Mouse (Mus musculus) right cerebral cortex, adult 2 months (tissue): ENCODE data around the gene Gm42417.
"Not testable (repeated sequence)": the region's sequence is repeated elsewhere in the genome, so short reads cannot be mapped to it uniquely, and the experiment has no call there.

Experiments
- DNase-seq, 2 experiments: peaks; one replicate each; pipeline ENCODE4 v3.0.0; 2021 to 2022; ENCODE audit warnings: low spot score in 2 of 2

The Gm42417 gene

GRCm38 (mm10) chr1:36545845-36546600 lies 6.8 kb upstream of the Gm42417 start:
- peak in 1 of 2 experiments; percentile 37 for DNase-seq

- no peak for DNase-seq
Observed at GRCm38 (mm10) chr1:36545382-36545781, 6.2 kb upstream of the Gm42417 start.

GRCm38 (mm10) chr1:36542925-36543324 lies 3.7 kb upstream of the Gm42417 start:
- no peak for DNase-seq

- no peak for DNase-seq
Observed at GRCm38 (mm10) chr1:36541844-36542243, 2.6 kb upstream of the Gm42417 start.

GRCm38 (mm10) chr1:36540807-36541206 lies 1.6 kb upstream of the Gm42417 start:
- no peak for DNase-seq

- no peak for DNase-seq
Observed at GRCm38 (mm10) chr1:36540132-36540531, 903 bp upstream of the Gm42417 start.

- no peak for DNase-seq
Observed at GRCm38 (mm10) chr1:36538727-36539126, 502 bp downstream of the Gm42417 start.

- not testable (repeated sequence) for DNase-seq
Observed at GRCm38 (mm10) chr1:36536783-36537182, 2.4 kb downstream of the Gm42417 start, which contains the start of gene Ankrd23. TSS of gene Ankrd23 (minus strand) at chr1:36536883.

- DNase-seq, result no peak
Observed at GRCm38 (mm10) chr1:36536397-36536728, 2.9 kb downstream of the Gm42417 start.

- DNase-seq, result no peak
Observed at GRCm38 (mm10) chr1:36535477-36536396, 3.5 kb downstream of the Gm42417 start.

- no peak for DNase-seq
Observed at GRCm38 (mm10) chr1:36534595-36535058, 4.6 kb downstream of the Gm42417 start.

- DNase-seq, result no peak
Observed at GRCm38 (mm10) chr1:36533546-36533945, 5.7 kb downstream of the Gm42417 start.

GRCm38 (mm10) chr1:36531461-36531860 lies 7.8 kb downstream of the Gm42417 start:
- no peak for DNase-seq

- no peak for DNase-seq
Observed at GRCm38 (mm10) chr1:36530962-36531361, 8.3 kb downstream of the Gm42417 start.

GRCm38 (mm10) chr1:36530485-36530884 lies 8.7 kb downstream of the Gm42417 start:
- no peak for DNase-seq

- DNase-seq, result no peak
Observed at GRCm38 (mm10) chr1:36529875-36530274, 9.4 kb downstream of the Gm42417 start.

- no peak for DNase-seq
Observed at GRCm38 (mm10) chr1:36529274-36529673, 10.0 kb downstream of the Gm42417 start.

GRCm38 (mm10) chr1:36528351-36528750 lies 10.9 kb downstream of the Gm42417 start:
- no peak for DNase-seq

- no peak for DNase-seq
Observed at GRCm38 (mm10) chr1:36526903-36527302, 12.3 kb downstream of the Gm42417 start.

GRCm38 (mm10) chr1:36525774-36526173 lies 13.5 kb downstream of the Gm42417 start:
- DNase-seq, result no peak

GRCm38 (mm10) chr1:36524058-36524457 lies 15.2 kb downstream of the Gm42417 start:
- no peak for DNase-seq

- no peak for DNase-seq
Observed at GRCm38 (mm10) chr1:36523332-36524013, 15.8 kb downstream of the Gm42417 start.
